Mouse (Mus musculus) granulocyte monocyte progenitor cell, adult 5-6 weeks (primary cell): ENCODE data around the gene Skil. TPM values are rescaled to one million over a fixed set of nuclear protein-coding genes. Genes with fewer than 3 reads are reported as not detected.
A peak's percentile ranks its signal among the peaks of the same experiment; 100 is the strongest.

Experiments used
- ATAC-seq: replicated peaks from 2 replicates; pipeline ENCODE4 v1.8.0; 2016; ENCODE audit warnings: mild to moderate bottlenecking, moderate TSS enrichment, inconsistent platforms; ENCODE audit not compliant: poor library complexity, severe bottlenecking
- total RNA-seq, 2 experiments: library from RNA; stranded (forward) in 1 of 2; stranded (reverse) in 1 of 2; fragments of 200-712, 200-1000 nt in 1 of 2; fragments of >200 nt in 1 of 2; fragmentation: Nextera tagmentation in 1 of 2; gene quantifications; 2 replicates each; pipeline ENCODE4 v1.2.3; 2014 to 2017

Skil gene
- total RNA-seq (2014; fragmentation: Nextera tagmentation) (5.0 and 7.4 TPM in 2 replicates), total RNA-seq (2017) (9.2 and 10.5 TPM in 2 replicates)

DNA sequence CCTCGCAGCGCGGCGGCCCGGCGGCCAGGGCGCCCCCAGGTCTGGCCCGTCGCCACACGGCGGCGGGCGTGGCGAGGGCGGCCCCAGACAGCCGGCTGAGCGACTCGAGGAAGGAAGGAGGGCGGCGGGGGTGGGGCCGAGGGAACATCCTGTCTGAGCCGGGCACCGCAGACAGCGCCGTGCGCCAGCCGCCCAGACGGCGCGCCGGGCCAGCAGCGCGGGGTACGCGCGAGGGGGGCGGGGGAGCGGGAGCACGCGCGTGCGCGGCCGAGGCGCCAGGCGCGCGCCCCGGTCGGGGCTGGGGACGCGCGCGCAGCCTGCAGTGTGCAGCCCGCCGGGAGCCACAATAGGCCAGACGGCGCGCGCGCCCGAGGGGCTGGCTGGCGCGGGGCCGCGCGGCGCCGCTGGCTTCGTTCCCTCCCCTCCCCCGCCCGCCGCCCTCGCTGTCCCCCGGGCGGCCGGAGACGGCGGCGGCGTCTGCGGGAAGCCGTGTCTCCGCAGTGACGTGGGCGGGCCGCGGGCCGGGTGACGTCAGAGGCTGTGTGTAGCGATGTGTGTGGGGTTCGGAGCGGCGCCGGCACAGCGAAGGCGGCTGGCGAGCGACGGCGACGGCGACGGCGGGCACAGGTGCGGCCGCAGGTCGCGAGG is at the start of gene Skil:
Gene Skil, plus strand, starts transcription at position 528 of the 648 bp plus-strand sequence.
- peak; percentile 65 for ATAC-seq

DNA sequence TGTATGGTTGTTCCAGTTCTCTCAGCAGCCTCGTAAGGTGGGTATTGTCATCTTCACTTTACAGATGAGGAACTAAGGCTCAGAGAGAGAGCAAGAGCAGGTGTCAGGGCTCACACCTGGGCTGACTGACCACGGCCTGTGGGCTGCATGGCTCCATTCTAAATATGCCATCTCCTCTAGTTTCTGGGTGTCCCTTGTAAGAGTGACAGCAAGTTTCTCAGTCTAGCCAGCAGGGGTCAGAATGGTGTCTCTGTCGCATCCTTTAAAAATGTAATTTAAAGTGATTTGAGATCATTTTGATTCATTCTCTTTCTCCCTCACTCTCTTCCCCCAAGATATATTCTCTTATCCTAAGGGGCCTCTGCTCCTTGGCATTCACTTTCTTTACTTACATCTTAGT is 47.6 kb upstream of the Skil start:
- 0 out of 2 replicates have a peak, but pooled peaks have one; percentile 25 for ATAC-seq

DNA sequence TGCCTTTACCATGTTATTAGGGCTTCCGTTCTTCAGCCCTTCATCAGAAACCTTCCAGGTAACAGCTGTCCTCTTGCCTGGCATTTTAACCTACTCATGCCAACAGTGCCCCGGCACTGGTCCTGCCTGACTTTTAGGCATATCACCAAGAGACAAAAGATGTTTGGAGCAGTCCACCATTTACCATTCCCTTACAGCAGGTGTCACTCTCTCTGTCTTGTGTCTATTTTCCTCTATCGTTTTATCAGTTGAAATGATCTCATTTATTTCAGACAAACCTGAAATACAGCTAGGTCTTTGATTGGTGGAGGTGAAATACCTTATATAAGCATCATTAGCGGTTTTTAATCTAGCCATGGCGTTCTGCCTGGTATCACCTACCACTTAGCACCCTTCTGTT is 45.8 kb upstream of the Skil start:
- ATAC-seq: no peak

DNA sequence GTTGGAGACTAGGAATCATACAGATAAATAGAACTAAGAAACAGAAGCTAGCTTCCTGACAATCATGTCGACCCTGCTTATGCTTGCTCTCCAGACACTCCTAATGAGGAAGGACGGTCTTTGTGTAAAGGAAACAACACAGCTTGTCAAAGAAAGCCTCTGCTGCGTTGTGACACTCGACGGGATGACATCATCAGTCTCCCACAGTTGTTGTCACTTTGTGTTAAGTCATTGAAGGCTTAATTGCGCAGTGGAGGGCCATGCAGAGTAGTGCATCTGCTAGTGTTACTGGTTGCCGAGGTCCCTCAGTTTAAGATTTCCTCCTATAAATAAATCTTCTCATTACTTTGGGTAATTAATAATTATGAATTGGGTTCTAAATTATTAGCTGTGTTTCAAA is 44.5 kb upstream of the Skil start:
- ATAC-seq: peak; percentile 48; the same call in 1 of the 2 replicates

DNA sequence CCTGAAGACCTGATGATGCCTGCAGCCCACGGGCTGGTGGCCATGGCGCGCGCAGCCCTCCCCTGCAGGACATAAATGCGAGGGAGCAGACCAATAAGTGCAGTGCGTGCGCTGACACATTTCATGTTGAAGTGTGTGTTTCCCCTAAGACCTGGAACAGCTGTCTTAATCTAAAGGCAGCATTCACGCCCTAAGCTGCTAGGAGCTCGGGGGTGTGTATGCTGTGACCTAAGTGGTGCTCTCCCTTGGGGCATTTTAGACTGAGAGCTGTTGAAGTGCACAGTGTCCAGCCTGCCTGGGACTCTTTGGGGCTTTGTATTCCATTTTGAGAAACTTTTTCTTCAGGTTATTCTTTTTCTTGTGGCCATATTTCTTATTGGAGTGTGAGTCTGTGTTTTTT is 43.1 kb upstream of the Skil start:
- no peak for ATAC-seq

DNA sequence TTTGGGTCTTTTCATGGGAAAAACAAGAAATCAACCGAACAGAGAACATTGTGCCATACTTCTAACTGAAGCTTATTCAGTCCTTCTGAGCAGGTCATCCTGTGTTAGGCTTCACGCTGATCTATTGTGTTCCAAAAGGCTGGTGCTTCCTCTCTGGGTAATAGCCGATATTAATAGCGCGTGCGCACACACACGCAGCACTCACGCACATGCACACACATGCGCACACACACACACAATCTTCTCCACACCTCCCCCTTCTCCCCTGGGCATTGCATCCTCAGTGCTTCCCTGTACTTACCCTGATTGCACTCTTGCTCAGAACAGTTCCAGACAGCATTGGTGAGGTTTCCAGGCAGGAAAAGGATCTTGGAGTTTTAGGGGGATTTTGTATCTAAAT is 41.7 kb upstream of the Skil start:
- ATAC-seq: no peak

DNA sequence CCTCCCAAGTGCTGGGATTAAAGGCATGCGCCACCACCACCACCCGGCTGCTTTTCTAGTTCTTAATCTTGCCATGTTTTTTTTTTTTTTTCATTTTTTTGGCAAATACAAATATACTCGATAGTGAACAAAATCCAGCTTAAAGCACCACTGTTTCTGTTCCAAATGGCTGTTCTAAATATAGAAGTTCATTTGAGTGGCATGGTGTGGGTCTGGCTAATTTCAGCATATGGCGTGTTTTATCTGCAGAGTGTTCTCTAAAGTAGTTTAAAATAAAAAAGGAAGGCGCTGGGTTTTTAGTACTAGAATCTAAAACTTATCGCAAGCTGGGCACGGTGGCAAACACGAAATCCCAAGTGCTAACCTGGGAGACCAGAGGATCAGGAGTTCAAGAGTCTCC is 40.0 kb upstream of the Skil start:
- ATAC-seq: no peak

DNA sequence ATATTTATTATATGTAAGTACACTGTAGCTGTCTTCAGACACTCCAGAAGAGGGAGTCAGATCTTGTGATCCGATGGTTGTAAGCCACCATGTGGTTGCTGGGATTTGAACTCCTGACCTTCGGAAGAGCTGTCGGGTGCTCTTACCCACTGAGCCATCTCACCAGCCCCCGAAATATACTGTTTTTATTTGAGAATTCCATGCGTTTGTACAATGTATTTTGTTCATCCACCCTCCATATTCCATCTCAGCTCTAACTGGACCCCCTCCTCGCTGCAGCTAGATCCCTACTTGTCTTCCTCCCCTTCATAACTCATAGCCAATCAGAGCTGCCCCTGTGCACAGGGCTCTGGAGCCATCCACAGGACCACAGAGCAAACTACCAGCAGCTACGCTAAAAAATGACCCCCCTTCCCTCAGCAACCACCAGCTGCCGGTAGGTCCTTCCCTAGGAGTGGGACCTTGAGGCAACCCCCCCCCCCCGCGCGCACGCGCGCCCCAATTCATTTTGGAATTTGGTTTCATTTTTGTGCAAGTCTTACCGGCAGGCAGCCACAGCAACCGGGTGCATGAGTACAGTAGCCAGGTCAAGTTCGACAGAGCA is 38.7 kb upstream of the Skil start:
- peak; percentile 59 for ATAC-seq

DNA sequence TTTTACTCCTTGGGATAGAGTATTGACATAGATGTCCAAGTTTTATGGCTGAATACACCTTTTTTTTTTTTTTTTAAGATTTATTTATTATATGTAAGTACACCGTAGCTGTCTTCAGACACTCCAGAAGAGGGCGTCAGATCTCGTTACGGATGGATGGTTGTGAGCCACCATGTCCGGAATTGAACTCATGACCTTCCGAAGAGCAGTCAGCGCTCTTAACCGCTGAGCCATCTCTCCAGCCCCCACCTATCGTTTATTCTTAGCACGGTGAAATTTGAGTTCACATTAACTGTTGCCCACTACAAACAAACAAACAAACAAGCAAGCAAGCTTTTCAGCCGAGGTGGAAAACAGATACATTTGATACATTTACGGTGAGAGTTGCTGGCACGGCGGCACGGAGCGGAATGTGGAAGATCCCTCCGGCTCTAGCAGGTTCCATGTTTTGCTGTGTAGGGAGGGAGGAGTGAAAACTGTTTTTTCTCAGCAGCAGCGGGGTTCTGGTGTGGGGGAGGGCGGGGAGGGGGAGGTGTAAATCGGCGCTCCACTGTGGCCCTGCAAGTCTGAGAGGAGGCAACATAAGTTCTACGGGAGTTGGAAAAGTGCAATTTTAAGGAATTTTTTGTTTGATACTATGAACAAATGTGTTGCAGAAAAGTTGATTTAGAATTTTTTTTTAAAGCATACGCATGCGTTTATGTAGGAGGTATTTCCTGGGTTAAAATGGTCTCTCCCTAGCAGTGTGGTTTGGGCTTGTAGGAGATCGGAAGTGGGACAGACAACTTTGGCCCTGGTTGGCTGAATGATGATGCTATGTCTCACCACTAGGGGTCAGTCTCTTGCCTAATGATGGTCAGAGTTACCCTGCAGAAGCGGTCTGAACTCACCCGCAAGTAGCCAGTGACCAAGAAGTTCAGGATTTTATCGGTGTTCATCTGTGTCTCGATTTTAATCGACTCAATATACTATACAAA is 37.9 kb upstream of the Skil start:
- peak; percentile 63 for ATAC-seq

DNA sequence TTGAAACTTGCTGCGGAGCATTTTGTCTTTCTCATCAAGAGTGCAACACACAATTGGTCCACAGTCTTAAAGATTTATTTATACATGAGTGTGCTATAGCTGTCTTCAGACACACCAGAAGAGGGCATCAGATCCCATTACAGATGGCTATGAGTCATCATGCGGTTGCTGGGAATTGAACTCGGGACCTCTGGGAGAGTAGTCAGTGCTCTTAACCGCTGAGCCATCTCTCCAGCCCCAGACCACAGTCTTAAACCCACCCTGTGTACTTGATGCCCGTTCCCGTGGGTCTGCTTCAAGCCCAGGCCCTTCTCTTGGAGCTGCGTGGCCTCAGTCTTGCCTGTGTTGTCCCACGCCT is 34.1 kb upstream of the Skil start:
- ATAC-seq: no peak

DNA sequence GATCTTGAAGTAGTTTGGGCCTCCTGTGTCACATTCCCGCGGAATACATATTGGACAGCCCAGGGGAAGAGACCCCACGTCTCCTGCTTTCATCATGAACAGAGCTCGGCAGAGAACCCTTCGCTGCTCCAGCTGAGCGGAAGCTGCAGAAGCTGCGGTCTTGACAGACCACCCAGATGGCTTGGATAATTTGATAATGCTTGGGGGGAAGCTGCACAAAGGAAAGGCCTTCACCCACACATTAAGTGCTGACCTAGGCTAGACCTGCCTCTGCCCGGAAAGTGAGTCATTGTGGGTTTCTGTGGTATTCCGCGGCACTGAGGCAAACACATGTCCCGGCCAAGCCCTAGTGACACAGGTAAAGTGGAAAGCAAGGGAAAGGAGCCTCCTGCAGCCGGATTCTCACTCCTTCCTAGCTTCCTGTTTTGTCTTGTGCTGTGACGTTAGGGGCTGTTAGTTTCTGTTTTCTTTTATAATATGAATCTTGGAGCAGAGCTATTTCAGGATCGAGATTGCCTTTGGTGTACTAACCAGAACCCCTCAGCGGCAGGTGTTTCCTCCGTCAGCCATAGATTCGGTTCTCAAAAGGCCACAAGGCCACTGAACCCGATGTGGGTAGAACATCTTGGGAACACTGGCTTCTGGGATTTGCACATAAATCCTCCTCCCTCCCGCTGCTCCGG is 33.6 kb upstream of the Skil start:
- ATAC-seq: peak; percentile 75

DNA sequence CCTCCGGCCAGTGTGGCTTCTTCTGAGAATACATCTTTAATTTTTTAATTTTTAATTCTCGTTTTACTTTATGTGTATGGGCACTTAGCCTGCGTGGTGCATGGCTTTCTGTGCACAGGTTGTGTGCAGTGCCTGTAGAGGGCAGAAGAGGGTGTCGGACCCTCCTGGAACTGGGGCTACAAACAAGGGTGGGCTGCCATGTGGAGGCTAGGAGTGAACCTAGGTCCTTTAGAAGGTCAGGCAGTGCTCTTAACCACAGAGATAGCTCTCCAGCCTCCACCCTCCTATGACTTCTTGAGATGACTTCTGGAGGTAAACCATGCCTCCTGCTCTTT is 33.1 kb upstream of the Skil start:
- peak; percentile 40 for ATAC-seq

DNA sequence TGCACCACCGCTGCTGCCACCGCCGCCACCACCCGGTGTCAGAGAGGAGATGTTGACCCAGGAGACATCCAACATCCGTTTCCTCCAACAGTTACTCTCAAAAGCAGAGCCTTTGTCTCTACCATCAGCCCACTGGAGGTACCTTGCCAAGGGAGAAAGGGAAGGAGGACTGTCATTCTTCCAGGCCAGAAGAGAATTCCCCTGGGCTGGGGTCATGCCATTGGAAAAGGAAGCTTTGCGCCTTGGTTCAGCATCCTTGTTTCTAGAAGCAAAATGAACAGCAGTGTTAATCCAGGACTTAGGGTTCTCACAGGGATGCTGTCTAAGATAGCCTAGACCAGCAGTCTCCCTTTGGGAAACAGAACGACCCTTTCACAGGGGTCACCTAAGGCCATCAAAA is 32.5 kb upstream of the Skil start:
- ATAC-seq: no peak

DNA sequence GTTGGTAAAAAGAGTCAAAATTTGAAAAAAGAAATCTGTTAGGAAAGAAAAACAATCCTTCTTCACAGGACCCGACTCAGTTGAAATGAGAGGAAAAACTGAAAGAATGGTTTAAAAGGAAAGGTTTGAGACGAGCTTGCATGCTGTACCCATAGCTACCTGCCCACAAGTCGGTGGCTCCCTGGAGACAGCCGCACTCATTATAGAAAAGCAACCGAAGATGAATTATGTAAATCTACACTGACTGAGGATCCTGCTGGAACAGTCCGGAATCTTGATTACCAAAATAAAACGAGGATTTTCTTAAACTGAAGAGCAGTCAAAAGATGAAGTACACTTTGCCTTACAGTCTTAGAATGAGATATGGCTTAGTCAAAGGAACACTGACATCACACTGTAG is 26.4 kb upstream of the Skil start:
- ATAC-seq: no peak

DNA sequence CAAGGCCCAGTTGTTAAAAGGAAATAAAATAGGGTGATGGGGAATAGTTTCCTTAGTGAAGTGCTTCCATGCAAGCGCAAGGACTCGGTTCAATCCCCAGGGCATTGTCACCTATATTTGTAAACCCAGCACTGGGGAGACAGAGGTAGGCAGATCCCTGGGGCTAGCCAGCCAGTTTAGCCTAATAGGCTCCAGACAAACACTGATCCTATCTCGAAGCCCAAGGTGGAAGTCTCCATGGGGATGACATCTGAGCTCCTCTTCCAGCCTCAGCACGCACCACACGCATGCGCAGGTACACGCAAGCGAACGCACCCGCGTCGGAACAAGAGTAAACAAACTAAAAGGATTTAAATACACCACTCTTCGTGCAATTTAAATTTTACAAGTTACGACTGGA is 23.1 kb upstream of the Skil start:
- ATAC-seq: no peak

DNA sequence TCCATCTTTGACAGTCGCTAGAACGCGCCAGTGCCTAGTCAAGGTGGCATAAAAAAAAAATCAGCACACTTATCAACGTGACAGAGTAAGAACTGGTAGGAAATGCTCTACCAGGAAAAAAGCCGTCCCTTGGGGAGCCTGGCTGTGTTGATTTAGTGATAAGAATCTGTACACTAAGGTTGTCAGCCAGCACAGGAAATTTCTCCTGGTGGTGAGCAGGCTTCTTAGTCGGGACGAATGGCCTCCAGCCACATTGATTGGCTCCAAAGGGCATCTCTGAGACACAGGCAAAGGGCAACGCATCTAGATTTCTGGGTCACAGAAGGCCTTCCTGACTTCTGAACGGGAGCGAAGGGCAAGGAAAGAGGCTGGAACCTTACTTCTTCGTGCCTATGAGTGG is 19.1 kb upstream of the Skil start:
- no peak for ATAC-seq

DNA sequence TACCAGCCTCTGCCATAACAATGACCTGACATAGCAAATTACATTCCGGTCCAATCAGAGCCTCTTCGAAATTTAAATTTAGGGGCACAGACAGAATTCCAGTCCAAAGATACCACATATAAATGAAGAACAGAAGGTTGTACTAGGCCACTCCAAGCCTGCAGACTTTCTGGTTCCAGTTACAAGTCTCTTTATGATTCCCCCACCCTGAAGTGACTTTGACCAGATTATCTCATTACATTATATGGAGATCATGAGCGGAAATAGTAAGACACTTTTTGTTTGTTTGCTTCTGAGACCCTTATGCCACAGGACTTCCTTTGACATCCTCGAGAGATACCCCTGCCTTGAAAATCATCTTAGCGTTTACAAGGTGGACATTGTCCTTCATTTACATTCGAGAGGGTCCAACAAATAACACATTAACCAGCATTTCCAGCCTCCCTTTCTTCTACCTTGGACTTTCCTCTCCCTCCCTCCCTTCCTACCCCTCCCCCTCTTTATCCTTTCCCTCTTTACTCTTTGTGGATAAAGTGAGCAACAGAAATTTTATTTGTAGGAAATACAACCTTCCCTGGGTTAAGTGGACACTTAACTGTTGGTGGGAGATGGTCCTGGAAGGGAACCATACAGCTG is 17.7 kb upstream of the Skil start:
- no peak for ATAC-seq

DNA sequence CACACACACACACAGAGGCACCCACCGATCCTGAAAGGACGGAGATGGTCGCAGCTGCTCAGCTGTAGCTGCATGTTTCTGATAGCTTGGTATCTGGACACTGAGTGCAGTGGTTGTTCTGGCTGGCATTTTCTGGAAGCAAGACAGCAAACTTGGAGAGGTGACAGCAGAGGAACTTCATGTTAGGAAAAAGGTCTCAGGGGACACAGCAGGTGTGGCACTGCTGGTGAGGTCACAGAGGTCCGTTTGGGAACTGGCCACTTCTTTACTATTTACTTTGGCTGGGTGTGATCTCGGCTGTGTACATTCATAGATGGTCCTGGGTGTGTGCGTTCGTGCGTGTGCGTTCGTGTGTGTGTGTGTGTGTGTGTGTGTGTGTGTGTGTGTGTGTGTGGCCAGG is 15.4 kb upstream of the Skil start:
- no peak for ATAC-seq

DNA sequence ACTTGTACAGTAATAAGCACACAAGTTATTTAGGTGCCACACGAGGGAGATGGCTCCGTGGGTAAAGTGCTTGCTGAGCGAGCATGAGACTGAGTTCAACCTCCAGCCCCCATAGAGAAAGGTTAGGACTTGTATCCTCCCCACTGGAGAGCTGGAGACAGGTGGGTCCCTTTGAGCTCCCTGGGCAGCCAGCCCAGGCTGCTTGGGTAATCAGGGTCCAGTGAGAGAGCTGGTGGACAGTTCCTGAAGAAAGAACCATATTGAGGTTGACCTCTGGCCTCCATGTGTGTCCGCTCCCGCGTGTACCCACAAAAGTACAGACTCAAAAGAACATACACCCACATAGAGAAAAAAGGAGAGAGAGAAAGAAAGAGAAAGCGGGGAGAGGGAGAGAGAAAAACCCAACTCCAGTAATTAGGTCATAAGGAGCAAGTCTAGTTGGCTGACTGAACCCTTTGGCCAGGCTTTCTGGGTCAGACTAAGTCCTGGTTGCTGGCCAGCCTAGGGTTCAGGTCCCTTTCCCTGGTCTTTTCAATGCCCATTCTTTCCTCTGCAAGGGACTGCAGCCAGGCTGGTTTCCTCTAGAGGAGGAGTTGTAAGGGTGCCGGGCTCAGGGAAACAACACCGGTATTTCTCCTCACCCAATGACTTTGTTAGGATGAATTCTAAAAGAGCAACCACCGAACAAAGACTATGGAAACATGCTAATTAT is 13.9 kb upstream of the Skil start:
- ATAC-seq: no peak
